8 mouse cellular contexts compared by ENCODE assay signal in the genomic region with DNA sequence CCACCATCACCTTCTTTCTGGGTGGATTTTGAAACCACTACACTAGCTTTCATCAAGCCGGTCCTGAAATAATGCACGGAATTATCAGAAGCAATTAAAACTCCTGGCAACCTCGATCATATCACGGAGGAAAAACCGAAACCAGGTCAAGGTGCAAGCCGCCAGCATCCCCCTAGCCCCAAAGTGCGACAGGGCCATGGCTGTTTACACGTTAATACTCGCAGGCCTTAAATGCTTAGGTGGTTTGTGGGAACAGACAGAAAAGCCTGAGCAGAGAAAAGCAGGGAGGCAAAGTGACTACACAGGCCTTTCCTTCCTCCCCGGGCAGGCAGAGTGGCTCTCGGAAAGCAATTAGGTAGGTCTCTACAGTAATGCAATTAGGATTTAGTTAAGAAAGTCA. TPM values are rescaled to one million over a fixed set of nuclear protein-coding genes. Genes with fewer than 3 reads are reported as not detected.
A peak's percentile ranks its signal among the peaks of the same experiment; 100 is the strongest.
DNase-seq lines count a peak whose midpoint lies in the region; ATAC-seq and TF ChIP-seq lines count a peak whose summit lies in the region.

No protein-coding gene starts in this region.

- no peak for TF ChIP-seq CTCF in cortical plate, adult 2 months (IDR thresholded peaks at IDR 0.05; ENCODE audit: extremely low read depth, insufficient read depth, low read length)
- TF ChIP-seq CTCF in liver, adult 2 months (IDR thresholded peaks at IDR 0.05; ENCODE audit: low read depth, low read length), result no peak
- TF ChIP-seq CTCF in olfactory bulb, adult 2 months (IDR thresholded peaks at IDR 0.05; ENCODE audit: insufficient read depth, low read depth, low read length), result no peak

- H3K9me3 ChIP-seq in hindbrain, embryonic 11.5 days (ENCODE audit: control insufficient read depth, low read length), result no peaks in the 10 kb centered on the region

- H3K4me1 ChIP-seq in cortical plate, adult 2 months (ENCODE audit: control insufficient read depth, insufficient read depth, low read length), result peaks cover 9% of the 10 kb centered on the region
- H3K4me1 ChIP-seq in hindbrain, embryonic 11.5 days (replicated peaks; ENCODE audit: control insufficient read depth, insufficient read depth, low read length), result peaks cover 9% of the 10 kb centered on the region
- H3K4me1 ChIP-seq in liver, adult 2 months (ENCODE audit: control insufficient read depth, insufficient read depth, low read length), result peaks cover 3% of the 10 kb centered on the region
- H3K4me1 ChIP-seq in olfactory bulb, adult 2 months (ENCODE audit: control insufficient read depth, insufficient read depth, low read length), result peaks cover 23% of the 10 kb centered on the region

- peak overlapping the region; percentile 66 for H3K27ac ChIP-seq in cortical plate, adult 2 months (ENCODE audit: insufficient read depth, low read length)
- peak overlapping the region; percentile 92; the same call in 1 of the 2 replicates for H3K27ac ChIP-seq in hindbrain, embryonic 11.5 days (ENCODE audit: low read depth, low read length)
- H3K27ac ChIP-seq in liver, adult 2 months (replicated peaks; ENCODE audit: insufficient read depth, low read depth, low read length), result peak overlapping the region; percentile 26; the same call in 1 of the 2 replicates
- H3K27ac ChIP-seq in olfactory bulb, adult 2 months (ENCODE audit: insufficient read depth, low read depth, low read length), result peak overlapping the region; percentile 90

- DNase-seq in CD4-positive, CD25-positive, alpha-beta regulatory T cell, adult 2 months (ENCODE audit: low read depth, low spot score), result peak; percentile 51
- peak; percentile 28 for DNase-seq in 3134 (ENCODE audit: extremely low read depth, insufficient read length, low spot score)
- DNase-seq in hindbrain, embryonic 11.5 days (ENCODE audit: low spot score), result peak; percentile 40
- DNase-seq in liver, adult 2 months (ENCODE audit: extremely low read depth, low read depth, low spot score), result peak; percentile 36

- ATAC-seq in CD4-positive, CD25-positive, alpha-beta regulatory T cell, adult 4 months, result no peak
- no peak for ATAC-seq in hindbrain, embryonic 11.5 days (ENCODE audit: low FRiP score)
- ATAC-seq in activated CD4-positive, CD25-positive, alpha-beta regulatory T cell, adult 4 months, result no peak

- H3K36me3 ChIP-seq in hindbrain, embryonic 11.5 days (ENCODE audit: control insufficient read depth, insufficient read depth, low read length), result no peaks in the 10 kb centered on the region
- no peaks in the 10 kb centered on the region for H3K36me3 ChIP-seq in liver, adult 2 months (ENCODE audit: control insufficient read depth, insufficient read depth, low read length)

- H3K79me2 ChIP-seq in liver, adult 2 months (ENCODE audit: control insufficient read depth, insufficient read depth, low read length), result peaks cover 35% of the 10 kb centered on the region; the same call in 1 of the 2 replicates

- no peak for TF ChIP-seq POLR2A in cortical plate, adult 2 months (IDR thresholded peaks at IDR 0.05; ENCODE audit: extremely low read depth, insufficient read depth, low read length)
- TF ChIP-seq POLR2A in liver, adult 2 months (IDR thresholded peaks at IDR 0.05; ENCODE audit: extremely low read depth, insufficient read depth, low read length), result no peak
- TF ChIP-seq POLR2A in olfactory bulb, adult 2 months (IDR thresholded peaks at IDR 0.05; ENCODE audit: insufficient read depth, low read depth, low read length), result no peak

- no peaks in the 10 kb centered on the region for H3K27me3 ChIP-seq in hindbrain, embryonic 11.5 days (ENCODE audit: control insufficient read depth, insufficient read depth, low read length)
- H3K27me3 ChIP-seq in liver, adult 2 months (ENCODE audit: control insufficient read depth, insufficient read depth, low read length), result no peaks in the 10 kb centered on the region

- H3K4me2 ChIP-seq in hindbrain, embryonic 11.5 days (replicated peaks; ENCODE audit: low read depth, low read length), result peak overlapping the region; percentile 70

- 9% methylated on average over 11 of the region's 11 CpGs for WGBS in hindbrain, embryonic 11.5 days
- 7% methylated on average over 11 of the region's 11 CpGs for WGBS in liver, adult 2 months
- 6% methylated on average over 11 of the region's 11 CpGs for WGBS in olfactory bulb, adult 2 months

- H3K9ac ChIP-seq in hindbrain, embryonic 11.5 days (ENCODE audit: low read depth, low read length), result peak overlapping the region; percentile 89
- H3K9ac ChIP-seq in liver, adult 2 months (ENCODE audit: low read depth, low read length), result peak overlapping the region; percentile 94

- H3K4me3 ChIP-seq in cortical plate, adult 2 months (ENCODE audit: insufficient read depth, low read length), result peak overlapping the region; percentile 77
- H3K4me3 ChIP-seq in hindbrain, embryonic 11.5 days (ENCODE audit: low read depth, low read length), result peak overlapping the region; percentile 82
- peak overlapping the region; percentile 95 for H3K4me3 ChIP-seq in liver, adult 2 months (ENCODE audit: insufficient read depth, low read depth, low read length)
- H3K4me3 ChIP-seq in olfactory bulb, adult 2 months (ENCODE audit: insufficient read depth, low read depth, low read length), result peak overlapping the region; percentile 85

RNA-seq across cellular contexts. Expression of gene Hdac4, which starts 16.4 kb away (rescaled TPM):
- polyA plus RNA-seq in CD4-positive, CD25-positive, alpha-beta regulatory T cell, adult 4 months (2017; shearing (Covaris generic)), result 10 to 100 TPM; 61.6 to 72.5 TPM
- polyA plus RNA-seq in cortical plate, adult 2 months (2012; rRNA removed), result 35.1 and 37.7 TPM in 2 replicates
- polyA plus RNA-seq in hindbrain, embryonic 11.5 days (2014; fragmentation: Nextera tagmentation; extraction: Ambion mirVana), result 20.4 and 21.2 TPM in 2 replicates
- 5.3 and 7.5 TPM in 2 replicates for total RNA-seq in liver, adult 2 months (2014; rRNA removed)
- 5.0 and 5.7 TPM in 2 replicates for polyA plus RNA-seq in liver, adult 2 months (2012; rRNA removed)
- polyA plus RNA-seq in olfactory bulb, adult 2 months (2012; ENCODE audit: insufficient read depth, insufficient read length, low replicate concordance, missing spikeins), result not detected in 2 replicates
- 10 to 100 TPM; 46.3 to 62.1 TPM for polyA plus RNA-seq in activated CD4-positive, CD25-positive, alpha-beta regulatory T cell, adult 4 months (2017; shearing (Covaris generic))

Comparison
In these comparisons a context has a peak if more than half of its experiments do, and no peak if none do; other contexts are left out.
1. H3K27ac ChIP-seq: peak in every context shown above with its lines; median percentile 92 in hindbrain, embryonic 11.5 days; 90 in olfactory bulb, adult 2 months; 66 in cortical plate, adult 2 months; 26 in liver, adult 2 months.